Mouse (Mus musculus) layer of hippocampus, postnatal 36 days (tissue): ENCODE measurements around the gene Sept10. TPM values are rescaled to one million over a fixed set of nuclear protein-coding genes. Genes with fewer than 3 reads are reported as not detected.

Source experiments
- DNase-seq, 2 experiments: peaks; one replicate each; pipeline ENCODE4 v3.0.0; 2022
- total RNA-seq, 2 experiments: library from RNA; stranded (reverse); gene quantifications; 2 replicates each; pipeline ENCODE4 v1.2.3; 2021

Gene Sept10
- 1 to 10 TPM; 7.8 to 8.2 TPM for total RNA-seq

- peak; percentile 96 to 97 for DNase-seq
These were observed at the start of gene Sept10, which contains the start of gene Sowahc for GRCm38 (mm10) chr10:59221473-59222270. Gene Sept10, minus strand, starts transcription at chr10:59221847. Gene Sowahc, plus strand, starts transcription at chr10:59221953.

- no peak for DNase-seq
These were observed 47.1 kb upstream of the Sept10 start for GRCm38 (mm10) chr10:59268754-59269153.

DNA sequence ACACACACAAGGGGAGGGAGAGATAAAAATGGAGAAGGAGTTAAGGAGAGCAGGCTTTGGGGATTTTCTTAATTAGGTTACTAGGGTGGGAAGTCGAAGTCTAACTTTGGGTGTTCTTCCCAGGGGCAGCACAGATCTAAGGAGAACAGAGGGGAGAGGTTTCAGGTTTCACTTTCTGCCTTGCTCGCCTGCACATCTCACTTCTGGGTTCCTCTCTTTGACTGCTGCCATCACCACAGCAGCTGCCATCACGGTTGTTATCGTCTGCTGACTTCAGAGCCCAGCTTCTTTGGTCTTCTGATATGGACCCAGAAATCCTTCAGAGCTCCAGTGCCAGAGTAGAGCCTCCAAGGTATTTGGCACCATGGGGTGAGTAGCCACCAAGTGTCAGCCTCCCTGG is 46.5 kb upstream of the Sept10 start:
- no peak for DNase-seq

DNA sequence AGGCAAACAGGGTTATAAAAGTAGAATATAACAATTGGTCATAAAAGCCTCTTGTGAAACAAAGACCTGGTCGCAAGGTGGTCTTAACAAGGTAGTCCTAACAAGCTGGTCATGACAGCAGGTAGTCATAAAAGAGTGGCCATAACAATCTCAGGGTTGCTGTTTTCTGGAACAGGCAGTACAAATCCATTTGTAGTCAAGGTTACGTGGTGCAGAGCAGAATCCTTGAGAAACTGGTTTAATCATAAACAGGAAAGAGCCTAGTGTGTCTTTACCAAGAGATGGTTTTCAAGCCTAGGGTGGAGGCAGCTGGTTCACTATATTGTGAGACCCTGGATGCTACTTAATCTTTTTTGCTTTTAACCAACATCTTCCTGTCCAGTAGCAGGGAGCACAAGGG is 45.6 kb upstream of the Sept10 start:
- DNase-seq: no peak

DNA sequence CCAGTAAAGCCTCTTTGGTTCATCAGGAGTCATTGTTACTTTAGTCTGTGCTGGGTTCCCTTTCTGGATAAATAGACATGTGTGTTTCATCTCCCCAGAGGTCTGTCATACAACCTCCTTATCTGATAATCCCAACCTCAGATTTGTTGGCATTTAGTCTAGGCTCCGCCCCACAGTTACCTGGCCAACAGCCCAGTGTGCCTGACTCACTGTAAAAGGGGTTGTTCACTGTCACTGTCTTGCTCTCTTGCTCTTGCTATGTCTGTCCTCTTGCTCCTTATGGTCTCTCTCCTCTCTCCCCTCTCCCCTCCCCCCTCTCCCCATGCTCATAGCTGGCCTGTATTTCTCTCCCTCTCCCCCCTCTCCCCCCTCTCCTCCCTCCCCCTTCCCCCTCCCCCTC is 44.5 kb upstream of the Sept10 start:
- DNase-seq: no peak

GRCm38 (mm10) chr10:59265674-59266073 is 44.0 kb upstream of the Sept10 start:
- no peak for DNase-seq

GRCm38 (mm10) chr10:59265067-59265466 is 43.4 kb upstream of the Sept10 start:
- no peak for DNase-seq

DNA sequence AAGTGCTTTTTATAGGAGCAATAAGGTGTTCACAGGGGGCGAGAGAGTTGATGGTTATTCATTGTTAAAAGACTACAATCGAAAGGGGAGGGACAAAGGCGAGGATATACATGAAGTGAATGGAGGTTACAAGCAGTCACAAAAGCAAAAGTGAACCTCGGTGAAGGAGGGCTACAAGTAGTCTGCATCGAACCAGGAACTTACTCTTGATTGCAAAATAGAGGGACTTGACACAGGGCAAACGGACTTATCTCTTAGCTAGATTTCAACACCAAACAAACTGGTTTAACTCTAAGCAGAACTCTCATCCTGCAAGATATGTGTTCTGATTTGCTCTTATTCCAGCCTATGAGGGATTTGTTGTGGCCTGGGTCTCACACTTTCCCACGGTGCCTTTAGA is 41.3 kb upstream of the Sept10 start:
- DNase-seq: no peak

- no peak for DNase-seq
These were observed 40.4 kb upstream of the Sept10 start for GRCm38 (mm10) chr10:59262021-59262420.

- DNase-seq: no peak
These were observed 40.0 kb upstream of the Sept10 start for GRCm38 (mm10) chr10:59261603-59262002.

DNA sequence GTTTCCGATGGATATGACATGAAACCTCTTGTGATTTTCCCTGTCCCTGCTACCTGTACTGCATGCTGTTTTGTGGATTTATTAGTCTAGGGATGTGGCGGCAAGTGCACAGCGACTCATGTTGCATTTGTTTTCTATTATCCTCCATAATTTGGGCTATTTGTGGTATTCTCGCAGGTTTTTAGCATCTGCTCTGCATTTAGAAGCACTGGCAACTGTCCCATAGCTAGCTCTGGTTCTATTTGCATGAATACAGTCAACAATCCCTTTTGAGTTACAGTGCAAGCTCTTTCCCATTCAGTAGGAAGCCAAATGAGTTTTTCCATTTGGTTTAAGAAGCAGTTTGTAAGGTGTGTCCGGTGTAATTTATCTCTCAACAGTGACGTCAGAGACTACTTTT is 37.9 kb upstream of the Sept10 start:
- DNase-seq: peak in 1 of 2 experiments; percentile 18

DNA sequence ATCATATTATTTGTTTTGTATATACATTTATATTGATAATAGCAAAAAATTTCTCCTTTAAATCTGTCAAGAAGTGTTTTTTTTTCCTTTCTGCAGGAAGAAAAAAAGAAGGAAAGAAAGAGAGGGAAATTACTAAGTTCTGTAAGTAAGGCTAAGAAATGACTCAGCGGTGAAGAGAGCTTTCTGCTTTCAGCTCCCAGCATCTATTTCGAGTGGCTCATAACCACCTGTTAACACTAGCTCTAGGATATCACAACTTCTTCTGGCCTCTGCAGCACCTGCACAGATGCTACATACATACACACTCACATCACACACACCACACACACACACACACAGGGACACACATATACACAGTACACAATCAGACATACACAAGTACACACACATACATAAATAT is 34.9 kb upstream of the Sept10 start:
- DNase-seq: no peak

GRCm38 (mm10) chr10:59253541-59254079 is 32.0 kb upstream of the Sept10 start:
- DNase-seq: no peak

GRCm38 (mm10) chr10:59252396-59252795 is 30.7 kb upstream of the Sept10 start:
- DNase-seq: no peak

- no peak for DNase-seq
These were observed 30.3 kb upstream of the Sept10 start for GRCm38 (mm10) chr10:59251980-59252379.

DNA sequence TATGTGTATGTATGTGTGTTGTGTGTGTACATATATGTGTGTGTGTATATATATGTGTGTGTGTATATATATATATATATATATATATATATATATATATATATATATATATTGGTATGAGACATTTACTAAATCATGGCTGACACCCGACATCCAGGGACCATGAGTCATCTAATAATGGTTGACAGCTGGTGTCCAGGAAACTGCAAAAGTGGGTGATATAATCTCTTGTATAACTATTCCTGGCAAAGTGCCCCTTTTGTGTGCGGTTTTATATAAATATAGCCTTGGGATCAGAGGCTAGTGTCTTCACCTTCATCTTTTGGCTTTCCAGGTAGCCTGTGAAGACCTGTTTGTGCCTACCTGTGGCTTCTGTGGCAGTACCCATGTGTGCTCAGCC is 29.0 kb upstream of the Sept10 start:
- DNase-seq: no peak

GRCm38 (mm10) chr10:59249531-59249930 is 27.9 kb upstream of the Sept10 start:
- no peak for DNase-seq

- no peak for DNase-seq
These were observed 19.5 kb upstream of the Sept10 start for GRCm38 (mm10) chr10:59241141-59241541.

- no peak for DNase-seq
These were observed 16.1 kb upstream of the Sept10 start for GRCm38 (mm10) chr10:59237757-59238156.

GRCm38 (mm10) chr10:59236486-59236885 is 14.8 kb upstream of the Sept10 start:
- no peak for DNase-seq

DNA sequence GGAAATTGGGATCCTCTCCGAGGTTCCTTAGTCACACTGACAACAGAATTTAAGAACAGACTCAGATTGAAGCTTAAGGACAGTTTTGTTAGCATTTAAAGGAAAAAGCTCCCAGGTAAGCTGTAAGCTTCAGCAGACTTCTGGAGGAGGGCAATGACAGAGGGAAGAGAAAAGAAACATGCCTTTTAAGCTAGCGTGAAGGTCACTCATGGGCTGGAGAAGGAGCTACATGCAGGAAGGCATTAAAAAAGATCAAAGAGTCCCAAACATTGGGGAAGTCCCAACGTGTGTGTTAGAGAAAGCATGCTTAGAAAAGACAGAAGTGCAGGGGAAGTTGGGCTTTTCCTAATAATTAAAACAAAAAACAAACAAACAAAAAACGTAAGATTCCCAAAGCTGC is 14.2 kb upstream of the Sept10 start:
- no peak for DNase-seq

DNA sequence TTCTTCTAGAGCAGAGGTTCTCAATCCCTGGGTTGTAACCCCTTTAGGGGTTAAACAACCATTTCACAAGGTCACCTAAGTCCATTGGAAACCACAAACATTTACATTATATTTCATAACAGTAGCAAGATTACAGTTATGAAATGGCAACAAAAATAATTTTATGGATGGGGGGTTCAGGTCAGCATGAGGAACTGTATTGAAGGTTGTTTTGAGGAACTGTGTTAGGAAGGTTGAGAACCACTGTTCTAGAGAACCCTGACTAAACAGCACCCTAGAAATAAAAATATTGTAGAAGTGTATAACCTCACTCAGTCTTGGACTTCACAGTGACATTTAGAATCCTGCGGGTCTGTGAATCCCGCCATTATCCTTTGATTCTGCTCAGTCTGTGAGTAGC is 13.6 kb upstream of the Sept10 start:
- DNase-seq: no peak

- no peak for DNase-seq
These were observed 7.7 kb upstream of the Sept10 start for GRCm38 (mm10) chr10:59229205-59229820.

DNA sequence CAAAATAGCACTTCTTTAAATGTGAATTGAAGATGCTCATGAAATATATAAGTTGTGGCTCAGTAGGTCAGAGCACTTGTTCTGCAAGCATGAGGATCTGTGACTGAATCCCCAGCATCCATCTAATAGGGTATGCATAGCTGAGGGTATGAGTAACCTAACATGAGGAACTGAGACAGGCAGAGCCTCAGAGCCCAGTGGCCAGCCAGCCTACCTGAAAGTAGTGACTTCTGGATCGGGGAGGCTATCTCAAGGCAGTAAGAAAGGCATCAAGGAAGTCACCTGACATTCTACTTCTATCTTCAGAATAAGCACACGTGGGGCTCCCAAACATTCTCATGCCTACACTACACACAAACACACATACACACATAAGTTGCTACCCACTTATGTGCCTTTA is 3.5 kb upstream of the Sept10 start:
- no peak for DNase-seq
